Mouse (Mus musculus): ENCODE data around the gene Rgs12.

The Rgs12 gene

DNA sequence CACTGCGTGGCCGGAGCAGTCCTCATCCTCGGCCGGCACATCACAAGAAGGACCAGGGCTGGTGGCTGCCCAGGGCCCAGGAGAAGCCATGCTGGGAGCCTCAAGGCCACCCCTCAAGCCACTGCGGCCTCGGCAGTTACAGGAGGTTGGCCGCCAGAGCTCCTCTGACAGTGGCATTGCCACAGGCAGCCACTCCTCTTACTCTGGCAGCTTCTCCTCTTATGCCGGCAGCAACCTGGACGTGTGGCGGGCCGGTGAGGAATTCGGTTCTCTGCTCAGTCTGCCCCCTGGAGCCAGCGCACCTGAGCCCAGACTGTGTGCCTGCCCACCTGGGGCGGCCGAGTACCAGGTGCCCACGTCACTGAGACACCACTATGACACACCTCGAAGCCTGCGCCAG, 129.9 kb downstream of the Rgs12 start:
- no peak for DNase-seq (ENCODE audit: low spot score)

- no peak for DNase-seq (ENCODE audit: low spot score)
These were observed 135.7 kb downstream of the Rgs12 start for GRCm38 (mm10) chr5:35084913-35085312.

DNA sequence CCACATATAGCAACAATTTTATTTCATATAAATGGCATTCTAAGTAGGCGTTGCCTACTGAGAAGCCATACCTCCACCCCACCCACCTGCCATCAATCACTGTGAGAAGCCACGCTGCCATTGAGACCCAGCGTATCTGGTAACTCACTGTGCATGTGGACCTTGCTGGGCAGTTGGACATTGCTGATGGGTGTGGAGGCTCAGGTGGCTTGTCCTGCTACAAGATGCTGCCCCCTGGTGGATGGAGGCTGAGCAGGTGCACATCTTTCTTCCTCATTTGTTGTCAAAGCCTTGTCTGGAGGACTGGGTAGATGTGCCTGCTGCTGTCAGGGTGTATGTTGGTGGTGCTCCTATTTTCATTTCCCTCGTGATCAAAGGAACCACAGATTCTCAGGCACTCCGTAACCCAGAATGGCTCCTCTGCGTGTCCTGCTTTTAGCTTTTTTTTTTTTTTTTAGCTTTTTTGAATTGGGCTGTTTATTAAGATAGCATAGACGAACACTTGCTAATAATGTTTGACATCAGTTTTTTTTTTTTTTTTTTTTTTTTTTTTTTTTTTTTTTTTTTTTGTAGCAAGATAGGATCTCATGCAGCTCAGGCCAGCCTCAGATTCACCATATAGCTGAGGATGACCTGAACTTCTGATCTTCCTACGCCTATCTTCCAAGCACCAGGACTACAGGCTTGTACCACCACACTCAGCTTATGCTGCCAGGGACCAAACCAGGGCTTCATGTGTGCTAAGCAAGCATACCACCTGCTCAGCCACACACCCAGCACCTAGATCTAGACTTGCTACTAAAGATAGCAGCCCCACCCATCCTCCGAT, 139.8 kb downstream of the Rgs12 start:
- DNase-seq (ENCODE audit: low spot score), result peak; percentile 50
